Mouse (Mus musculus) thymus, adult 2 months (tissue): ENCODE data around the gene Zfp385b.

Source experiments
- CTCF ChIP-seq: fragments of 200-500 bp; IDR thresholded peaks from 2 replicates; pipeline ENCODE4 v1.5.1; 2012; ENCODE audit warnings: mild to moderate bottlenecking, control low read depth, low read length, moderate library complexity, borderline replicate concordance; ENCODE audit not compliant: control insufficient read depth, poor library complexity, insufficient read depth; ENCODE audit errors: extremely low read depth
- POLR2A ChIP-seq: fragments of 200-500 bp; IDR thresholded peaks from 2 replicates; pipeline ENCODE4 v1.6.1; 2012; ENCODE audit warnings: mild to moderate bottlenecking, low read length, control low read depth, moderate library complexity; ENCODE audit not compliant: control insufficient read depth, poor library complexity, insufficient read depth; ENCODE audit errors: extremely low read depth

DNA sequence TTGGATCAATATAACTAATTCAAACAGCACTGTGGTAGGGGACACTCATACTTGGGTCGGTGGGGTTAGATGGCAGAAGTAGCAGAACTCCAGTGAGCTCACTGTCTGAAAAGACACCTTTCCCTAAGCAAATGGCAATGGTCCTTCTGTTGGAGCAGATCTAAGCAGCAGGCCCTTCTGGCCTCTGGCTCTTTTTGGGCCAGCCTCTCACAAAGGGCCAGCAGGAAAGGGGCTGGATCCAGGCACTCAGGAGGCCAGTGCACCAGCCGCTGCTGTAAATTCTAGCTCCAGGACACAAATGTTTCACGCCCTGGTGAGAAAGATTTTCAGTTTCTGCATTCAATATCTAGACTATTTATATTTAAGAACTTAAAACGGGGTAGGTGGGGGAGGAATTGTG, 305.0 kb downstream of the Zfp385b start:
- no peak for TF ChIP-seq CTCF
- TF ChIP-seq POLR2A, result no peak
